Mouse (Mus musculus) G1E (cell line): ENCODE data around the gene Ubr4.

Experiments
- CTCF ChIP-seq: IDR thresholded peaks from 2 replicates; pipeline ENCODE4 v1.5.1; 2012; ENCODE audit warnings: low read depth, low read length, inconsistent platforms, mixed read lengths
- GATA1 ChIP-seq: IDR thresholded peaks from 2 replicates; pipeline ENCODE4 v1.6.1; 2012; ENCODE audit warnings: borderline replicate concordance, low read length, inconsistent platforms, mixed read lengths
- TAL1 ChIP-seq: conservative IDR thresholded peaks from 2 replicates; pipeline ENCODE4 v1.6.1; 2012; ENCODE audit warnings: low read depth, low read length, inconsistent platforms, mixed read lengths

DNA sequence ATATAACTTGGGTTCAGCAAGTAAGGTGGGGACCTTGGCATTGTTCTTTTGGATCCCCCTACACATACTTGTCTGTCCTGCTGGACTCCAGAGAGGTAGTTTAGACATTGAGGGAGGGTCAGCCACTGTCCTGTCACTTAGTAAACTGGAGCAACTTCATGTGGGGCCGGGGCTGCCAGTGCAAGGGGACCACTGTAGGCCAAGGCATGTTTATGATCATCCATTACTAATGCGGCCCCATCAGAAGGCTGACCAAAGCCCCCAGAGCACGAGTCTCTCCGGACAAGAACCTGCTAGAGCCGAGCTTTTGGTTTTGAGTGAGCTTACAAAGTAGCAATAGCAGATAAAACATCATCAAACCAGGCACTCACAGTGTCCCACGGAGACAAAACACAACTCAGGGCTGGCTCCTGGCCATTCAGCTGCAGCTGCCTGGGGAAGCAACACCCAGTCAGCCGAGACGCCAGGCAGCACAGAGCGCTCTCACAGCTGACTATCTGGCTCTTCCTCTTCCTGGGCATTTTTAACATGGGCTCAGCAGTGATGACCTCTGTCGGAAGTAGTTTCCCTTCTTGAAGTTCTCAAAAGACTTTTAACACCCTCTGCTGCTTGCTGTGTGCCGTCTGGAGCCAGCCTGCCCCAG is 138.1 kb downstream of the Ubr4 start:
- TF ChIP-seq GATA1 (no peak), CTCF (no peak), TAL1 (no peak)
